In genomic region chr17:87289367-87289766, GRCm38 (mm10) we compare ENCODE assay signal across 30 mouse cellular contexts. TPM values are rescaled to one million over a fixed set of nuclear protein-coding genes. Genes with fewer than 3 reads are reported as not detected.
DNase-seq lines count a peak whose midpoint lies in the region; ATAC-seq and TF ChIP-seq lines count a peak whose summit lies in the region.
"Had no signal": no experiment of that assay in that cellular context is flagged by ENCODE, and none has a peak within 500 bp of the region (broad histone marks: within the 10 kb centered on the region; RNA-seq: fewer than 3 reads in every experiment).

No protein-coding gene starts in this region.

- DNase-seq in kidney, adult 2 months, result peak; percentile 81
- peak; percentile 54 for DNase-seq in kidney, postnatal 14 days
- DNase-seq in forebrain, embryonic 11.5 days (ENCODE audit: low spot score), result no peak
- no peak for DNase-seq in spleen, postnatal 4 days (ENCODE audit: low spot score in 2 of 2)
- DNase-seq: adrenal gland, adult 8-10 months; cerebellum, adult 8-10 months; cerebellum, postnatal 25 days; embryo, embryonic 11 days; heart, adult 2 months; heart, postnatal 10 days; layer of hippocampus, postnatal 36 days; lung, postnatal 4 days; right cerebral cortex, postnatal 4 days; thymus, adult 2 months; thymus, postnatal 36 days had no signal

- WGBS in kidney, adult 2 months, result 47% methylated on average over 5 of the region's 5 CpGs
- WGBS in kidney, embryonic 14.5 days, result 65% methylated on average over 5 of the region's 5 CpGs
- WGBS in intestine, embryonic 15.5 days, result 60% methylated on average over 5 of the region's 5 CpGs
- 70% methylated on average over 5 of the region's 5 CpGs for WGBS in stomach, embryonic 16.5 days
- WGBS in forebrain, embryonic 11.5 days, result 81% methylated on average over 5 of the region's 5 CpGs

- no peaks in the 10 kb centered on the region for H3K9me3 ChIP-seq in kidney, embryonic 14.5 days (ENCODE audit: control insufficient read depth, low read length)
- H3K9me3 ChIP-seq in intestine, embryonic 15.5 days, result no peaks in the 10 kb centered on the region
- no peaks in the 10 kb centered on the region for H3K9me3 ChIP-seq in stomach, embryonic 16.5 days (replicated peaks; ENCODE audit: control insufficient read depth, low read length)
- no peaks in the 10 kb centered on the region for H3K9me3 ChIP-seq in forebrain, embryonic 11.5 days (ENCODE audit: control insufficient read depth, low read length)
- H3K9me3 ChIP-seq: embryonic facial prominence, embryonic 12.5 days; forebrain, embryonic 15.5 days; G1E; heart, embryonic 13.5 days; limb, embryonic 10.5 days; limb, embryonic 15.5 days; megakaryocyte, embryonic 14.5 days; midbrain, embryonic 12.5 days; neural tube, embryonic 12.5 days had no signal

- no peaks in the 10 kb centered on the region for H3K27me3 ChIP-seq in kidney, adult 2 months (replicated peaks; ENCODE audit: control insufficient read depth, insufficient read depth, low read length)
- H3K27me3 ChIP-seq in kidney, embryonic 14.5 days (ENCODE audit: control insufficient read depth, insufficient read depth, low read length), result peaks cover 4% of the 10 kb centered on the region
- no peaks in the 10 kb centered on the region for H3K27me3 ChIP-seq in intestine, embryonic 15.5 days (replicated peaks)
- H3K27me3 ChIP-seq in stomach, embryonic 16.5 days (ENCODE audit: control insufficient read depth, insufficient read depth, low read length), result no peaks in the 10 kb centered on the region
- H3K27me3 ChIP-seq in forebrain, embryonic 11.5 days (ENCODE audit: control insufficient read depth, insufficient read depth, low read length), result peaks cover 10% of the 10 kb centered on the region
- H3K27me3 ChIP-seq: megakaryocyte, embryonic 14.5 days had no signal

- peaks cover 40% of the 10 kb centered on the region for H3K4me1 ChIP-seq in kidney, adult 2 months (ENCODE audit: control insufficient read depth, insufficient read depth, low read length)
- H3K4me1 ChIP-seq in kidney, embryonic 14.5 days (ENCODE audit: control insufficient read depth, insufficient read depth, low read length), result no peaks in the 10 kb centered on the region
- H3K4me1 ChIP-seq in intestine, embryonic 15.5 days (replicated peaks), result peaks cover 9% of the 10 kb centered on the region; the same call in 1 of the 2 replicates
- H3K4me1 ChIP-seq in stomach, embryonic 16.5 days (ENCODE audit: control insufficient read depth, insufficient read depth, low read length), result no peaks in the 10 kb centered on the region; the same call in 1 of the 2 replicates
- peaks cover 3% of the 10 kb centered on the region; the same call in 1 of the 2 replicates for H3K4me1 ChIP-seq in forebrain, embryonic 11.5 days (replicated peaks; ENCODE audit: control insufficient read depth, insufficient read depth, low read length)

- TF ChIP-seq CTCF in kidney, adult 2 months (conservative IDR thresholded peaks at IDR 0.05; ENCODE audit: insufficient read depth, insufficient read length, low read depth, low read length), result no peak

- no peak overlapping the region for H3K27ac ChIP-seq in kidney, adult 2 months (ENCODE audit: insufficient read depth, low read depth, low read length)
- no peak overlapping the region for H3K27ac ChIP-seq in kidney, embryonic 14.5 days (ENCODE audit: low read depth, low read length)
- H3K27ac ChIP-seq in intestine, embryonic 15.5 days, result peak overlapping the region; percentile 57; the same call in 1 of the 2 replicates
- H3K27ac ChIP-seq in stomach, embryonic 16.5 days (ENCODE audit: low read length), result no peak overlapping the region
- H3K27ac ChIP-seq in forebrain, embryonic 11.5 days (ENCODE audit: low read depth, low read length), result no peak overlapping the region
- H3K27ac ChIP-seq: embryonic facial prominence, embryonic 12.5 days; forebrain, embryonic 15.5 days; heart, adult 2 months; heart, embryonic 13.5 days; hindbrain, embryonic 14.5 days; limb, embryonic 10.5 days; limb, embryonic 15.5 days; midbrain, embryonic 12.5 days; neural tube, embryonic 12.5 days had no signal

- TF ChIP-seq POLR2A in kidney, adult 2 months (IDR thresholded peaks at IDR 0.05; ENCODE audit: low read depth, low read length), result no peak

- no peak overlapping the region for H3K4me2 ChIP-seq in kidney, embryonic 14.5 days (replicated peaks; ENCODE audit: low read depth, low read length)
- H3K4me2 ChIP-seq in intestine, embryonic 15.5 days (replicated peaks), result no peak overlapping the region
- no peak overlapping the region for H3K4me2 ChIP-seq in stomach, embryonic 16.5 days (ENCODE audit: low read depth, low read length)
- no peak overlapping the region for H3K4me2 ChIP-seq in forebrain, embryonic 11.5 days (ENCODE audit: low read depth, low read length, severe bottlenecking)
- H3K4me2 ChIP-seq: embryonic facial prominence, embryonic 12.5 days; forebrain, embryonic 15.5 days; heart, embryonic 13.5 days; hindbrain, embryonic 14.5 days; limb, embryonic 15.5 days; midbrain, embryonic 12.5 days; neural tube, embryonic 12.5 days had no signal

- no peak for ATAC-seq in kidney, embryonic 14.5 days (ENCODE audit: low FRiP score, low TSS enrichment)
- peak; percentile 76 for ATAC-seq in intestine, embryonic 15.5 days
- 0 out of 2 replicates have a peak, but pooled peaks have one; percentile 23 for ATAC-seq in stomach, embryonic 16.5 days (ENCODE audit: insufficient read depth, low FRiP score)
- ATAC-seq in forebrain, embryonic 11.5 days (replicated peaks; ENCODE audit: low FRiP score), result no peak
- ATAC-seq: forebrain, embryonic 15.5 days; lung, postnatal 0 days had no signal

- no peaks in the 10 kb centered on the region for H3K36me3 ChIP-seq in kidney, adult 2 months (ENCODE audit: control insufficient read depth, insufficient read depth, low read length)
- no peaks in the 10 kb centered on the region for H3K36me3 ChIP-seq in kidney, embryonic 14.5 days (ENCODE audit: control insufficient read depth, insufficient read depth, low read length)
- H3K36me3 ChIP-seq in intestine, embryonic 15.5 days, result no peaks in the 10 kb centered on the region
- H3K36me3 ChIP-seq in stomach, embryonic 16.5 days (ENCODE audit: control insufficient read depth, insufficient read depth, low read length), result 0 out of 2 replicates have a peak, but pooled peaks cover 4% of the 10 kb centered on the region
- H3K36me3 ChIP-seq in forebrain, embryonic 11.5 days (ENCODE audit: control insufficient read depth, insufficient read depth, low read length), result no peaks in the 10 kb centered on the region
- H3K36me3 ChIP-seq: embryonic facial prominence, embryonic 12.5 days; forebrain, embryonic 15.5 days; heart, embryonic 13.5 days; limb, embryonic 10.5 days; limb, embryonic 15.5 days; midbrain, embryonic 12.5 days; neural tube, embryonic 12.5 days had no signal

- H3K4me3 ChIP-seq in kidney, adult 2 months (ENCODE audit: insufficient read depth, low read depth, low read length), result no peak overlapping the region
- H3K4me3 ChIP-seq in kidney, embryonic 14.5 days (ENCODE audit: low read length), result no peak overlapping the region
- H3K4me3 ChIP-seq in intestine, embryonic 15.5 days (replicated peaks), result no peak overlapping the region
- H3K4me3 ChIP-seq in stomach, embryonic 16.5 days (replicated peaks; ENCODE audit: low read length), result no peak overlapping the region
- no peak overlapping the region for H3K4me3 ChIP-seq in forebrain, embryonic 11.5 days (ENCODE audit: low read depth, low read length)
- H3K4me3 ChIP-seq: embryonic facial prominence, embryonic 12.5 days; forebrain, embryonic 15.5 days; heart, adult 2 months; heart, embryonic 13.5 days; limb, embryonic 10.5 days; limb, embryonic 15.5 days; megakaryocyte, embryonic 14.5 days; midbrain, embryonic 12.5 days; myocyte; neural tube, embryonic 12.5 days had no signal

- no peak overlapping the region for H3K9ac ChIP-seq in kidney, embryonic 14.5 days (ENCODE audit: low read depth, low read length)
- H3K9ac ChIP-seq in intestine, embryonic 15.5 days, result no peak overlapping the region
- no peak overlapping the region for H3K9ac ChIP-seq in stomach, embryonic 16.5 days (ENCODE audit: low read length)
- no peak overlapping the region for H3K9ac ChIP-seq in forebrain, embryonic 11.5 days (ENCODE audit: low read length)
- H3K9ac ChIP-seq: embryonic facial prominence, embryonic 12.5 days; forebrain, embryonic 15.5 days; heart, embryonic 13.5 days; hindbrain, embryonic 14.5 days; limb, embryonic 15.5 days; midbrain, embryonic 12.5 days; neural tube, embryonic 12.5 days had no signal

RNA-seq across cellular contexts. Expression of gene Ttc7, which starts 6.7 kb away (rescaled TPM):
- polyA plus RNA-seq in kidney, adult 2 months (2012; rRNA removed), result 68.6 and 81.9 TPM in 2 replicates
- polyA plus RNA-seq in kidney, embryonic 14.5 days (2014; fragmentation: Nextera tagmentation; extraction: Ambion mirVana), result 4.0 and 5.7 TPM in 2 replicates
- polyA plus RNA-seq in intestine, embryonic 15.5 days (2015; fragmentation: Nextera tagmentation; extraction: Ambion mirVana), result 22.0 and 24.7 TPM in 2 replicates
- 10.7 and 11.1 TPM in 2 replicates for polyA plus RNA-seq in stomach, embryonic 16.5 days (2015; fragmentation: Nextera tagmentation; extraction: Ambion mirVana)
- 4.2 and 4.3 TPM in 2 replicates for polyA plus RNA-seq in forebrain, embryonic 11.5 days (2014; fragmentation: Nextera tagmentation; extraction: Ambion mirVana)

RNA-seq across cellular contexts. Expression of gene Mcfd2, which starts 23.6 kb away (rescaled TPM):
- polyA plus RNA-seq in kidney, adult 2 months (2012; rRNA removed), result 159 and 170 TPM in 2 replicates
- 82.6 and 104 TPM in 2 replicates for polyA plus RNA-seq in kidney, embryonic 14.5 days (2014; fragmentation: Nextera tagmentation; extraction: Ambion mirVana)
- 117 and 139 TPM in 2 replicates for polyA plus RNA-seq in intestine, embryonic 15.5 days (2015; fragmentation: Nextera tagmentation; extraction: Ambion mirVana)
- polyA plus RNA-seq in stomach, embryonic 16.5 days (2015; fragmentation: Nextera tagmentation; extraction: Ambion mirVana), result 132 and 136 TPM in 2 replicates
- polyA plus RNA-seq in forebrain, embryonic 11.5 days (2014; fragmentation: Nextera tagmentation; extraction: Ambion mirVana), result 65.6 and 66.7 TPM in 2 replicates

Comparison
In these comparisons a context has a peak if more than half of its experiments do, and no peak if none do; other contexts are left out.
1. DNase-seq: peak in kidney, adult 2 months (single experiment) and kidney, postnatal 14 days (single experiment); none in forebrain, embryonic 11.5 days (single experiment) and spleen, postnatal 4 days (0 of 2).
2. ATAC-seq: peak in intestine, embryonic 15.5 days (single experiment) and stomach, embryonic 16.5 days (single experiment); none in kidney, embryonic 14.5 days (single experiment) and forebrain, embryonic 11.5 days (single experiment).